Comparison of ENCODE assay signal across 10 mouse cellular contexts in the genomic region with DNA sequence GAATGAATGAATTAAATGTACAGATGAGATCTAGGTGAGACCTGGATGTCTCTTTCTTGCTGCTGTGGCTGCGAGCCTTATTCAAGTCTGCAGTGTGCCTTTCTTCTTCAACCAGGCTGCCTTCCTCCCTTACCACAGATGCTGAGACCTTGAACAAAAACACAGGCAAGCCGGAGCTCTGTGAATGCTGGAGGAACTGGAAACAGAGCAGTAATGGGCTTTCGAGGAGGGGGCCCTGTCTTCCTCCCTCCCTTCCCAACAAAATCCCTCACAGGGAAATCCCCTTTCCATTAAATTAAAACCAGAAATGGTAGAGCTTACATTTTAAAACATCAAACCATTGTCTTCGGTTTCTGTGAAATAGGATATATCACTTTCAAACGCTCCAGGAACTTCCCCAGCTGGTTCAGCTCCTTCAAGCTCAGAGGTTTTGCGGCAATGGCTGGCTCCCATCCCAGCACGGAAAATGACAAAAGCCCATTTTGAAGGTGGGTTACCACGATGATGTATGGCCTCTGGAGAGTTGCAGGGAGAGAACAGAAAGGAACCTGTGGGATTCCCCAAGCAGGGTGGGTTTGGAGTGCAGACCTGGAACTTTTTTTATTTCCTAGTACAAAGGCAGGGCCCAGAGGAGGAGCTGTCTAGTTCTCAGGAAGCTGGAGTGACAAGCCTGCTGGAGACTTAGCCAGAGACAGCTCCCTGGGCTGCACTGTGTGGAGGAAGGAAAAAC. TPM values are rescaled to one million over a fixed set of nuclear protein-coding genes. Genes with fewer than 3 reads are reported as not detected.
DNase-seq lines count a peak whose midpoint lies in the region; ATAC-seq lines count a peak whose summit lies in the region.
"Had no signal": no experiment of that assay in that cellular context is flagged by ENCODE, and none has a peak within 500 bp of the region (broad histone marks: within the 10 kb centered on the region; RNA-seq: fewer than 3 reads in every experiment).

No protein-coding gene starts in this region.

- H3K9ac ChIP-seq in hindbrain, embryonic 13.5 days: no peak overlapping the region
- no peak overlapping the region for H3K9ac ChIP-seq in limb, embryonic 15.5 days

- H3K4me3 ChIP-seq in hindbrain, embryonic 13.5 days: no peak overlapping the region
- no peak overlapping the region for H3K4me3 ChIP-seq in limb, embryonic 15.5 days

- no peaks in the 10 kb centered on the region for H3K27me3 ChIP-seq in hindbrain, embryonic 13.5 days
- H3K27me3 ChIP-seq in limb, embryonic 15.5 days: no peaks in the 10 kb centered on the region

- 65% methylated on average over 8 of the region's 8 CpGs for WGBS in hindbrain, embryonic 13.5 days
- 14% methylated on average over 8 of the region's 8 CpGs for WGBS in limb, embryonic 15.5 days

- peak overlapping the region; percentile 30 for H3K27ac ChIP-seq in hindbrain, embryonic 13.5 days
- H3K27ac ChIP-seq in limb, embryonic 15.5 days: peak overlapping the region; percentile 77

- DNase-seq in embryo, embryonic 11 days: peak; percentile 53
- no peak for DNase-seq in embryo, embryonic 10 days (ENCODE audit: low spot score)
- DNase-seq in Muller cell, postnatal 12 days (ENCODE audit: inconsistent ontology term): peak; percentile 40
- no peak for DNase-seq in left cerebral cortex, adult 9 months (ENCODE audit: low spot score in 2 of 2)
- no peak for DNase-seq in layer of hippocampus, adult 8-10 months (ENCODE audit: low spot score in 2 of 2)

- H3K36me3 ChIP-seq in hindbrain, embryonic 13.5 days: no peaks in the 10 kb centered on the region
- no peaks in the 10 kb centered on the region for H3K36me3 ChIP-seq in limb, embryonic 15.5 days

- no peaks in the 10 kb centered on the region for H3K4me1 ChIP-seq in hindbrain, embryonic 13.5 days (replicated peaks)
- peaks cover 13% of the 10 kb centered on the region for H3K4me1 ChIP-seq in limb, embryonic 15.5 days

- no peaks in the 10 kb centered on the region for H3K9me3 ChIP-seq in hindbrain, embryonic 13.5 days
- no peaks in the 10 kb centered on the region for H3K9me3 ChIP-seq in limb, embryonic 15.5 days

- H3K4me2 ChIP-seq in hindbrain, embryonic 13.5 days: no peak overlapping the region
- H3K4me2 ChIP-seq in limb, embryonic 15.5 days: peak overlapping the region; percentile 20; the same call in 1 of the 2 replicates

- no peak for ATAC-seq in hindbrain, embryonic 13.5 days (ENCODE audit: low FRiP score)
- peak; percentile 76; the same call in 1 of the 2 replicates for ATAC-seq in limb, embryonic 15.5 days (ENCODE audit: insufficient number of reproducible peaks, low FRiP score, low TSS enrichment, low read depth)
- no peak for ATAC-seq in erythroid progenitor cell, adult 5-6 weeks (replicated peaks; ENCODE audit: low FRiP score, poor library complexity, severe bottlenecking)

RNA-seq across cellular contexts. Expression of a gene that starts 44.0 kb away (rescaled TPM):
- not detected in 2 replicates for polyA plus RNA-seq in hindbrain, embryonic 13.5 days (2015; fragmentation: Nextera tagmentation; extraction: Ambion mirVana)
- polyA plus RNA-seq in limb, embryonic 15.5 days (2015; fragmentation: Nextera tagmentation; extraction: Ambion mirVana): not detected in 2 replicates
- under 1 TPM in 1 of 4 experiments, not detected in 3; 0.16 TPM for total RNA-seq in layer of hippocampus, adult 8-10 months (2022)
- not detected in 2 replicates for total RNA-seq in erythroid progenitor cell, adult 5-6 weeks (2015; ENCODE audit: low replicate concordance)
- total RNA-seq in erythroid progenitor cell, adult 5-6 weeks (2017; ENCODE audit: low replicate concordance): not detected in 2 replicates
- total RNA-seq: granulocyte monocyte progenitor cell, adult 5-6 weeks had no signal
- polyA plus RNA-seq: small intestine, adult 2 months had no signal

Comparison
In these comparisons a context has a peak if more than half of its experiments do, and no peak if none do; other contexts are left out.
1. DNase-seq: peak in embryo, embryonic 11 days (single experiment) and Muller cell, postnatal 12 days (single experiment); none in embryo, embryonic 10 days (single experiment), left cerebral cortex, adult 9 months (0 of 2) and layer of hippocampus, adult 8-10 months (0 of 2).